Mouse (Mus musculus) hindbrain, embryonic 10.5 days (tissue): ENCODE results near the gene Gm9513. TPM values are rescaled to one million over a fixed set of nuclear protein-coding genes. Genes with fewer than 3 reads are reported as not detected.

Experiments used
- DNase-seq: peaks from one replicate; pipeline ENCODE4 v3.0.0-alpha.2; 2017; ENCODE audit warnings: low spot score
- H3K27ac ChIP-seq: fragments of 300-500 bp; sonication (generic); 2 replicates; pipeline ENCODE4 v1.5.1; 2016; ENCODE audit warnings: mild to moderate bottlenecking, moderate library complexity
- H3K27me3 ChIP-seq: fragments of 300-500 bp; sonication (generic); 2 replicates; pipeline ENCODE4 v1.6.1; 2016; ENCODE audit warnings: mild to moderate bottlenecking; ENCODE audit not compliant: poor library complexity, insufficient read depth, severe bottlenecking
- H3K36me3 ChIP-seq: fragments of 300-500 bp; sonication (generic); 2 replicates; pipeline ENCODE4 v1.6.1; 2016; ENCODE audit warnings: mild to moderate bottlenecking, moderate library complexity
- H3K4me1 ChIP-seq: fragments of 300-500 bp; sonication (generic); replicated peaks from 2 replicates; pipeline ENCODE4 v1.6.1; 2016; ENCODE audit warnings: mild to moderate bottlenecking
- H3K4me3 ChIP-seq: fragments of 300-500 bp; sonication (generic); 2 replicates; pipeline ENCODE4 v1.5.1; 2016; ENCODE audit warnings: mild to moderate bottlenecking, moderate library complexity
- H3K9me3 ChIP-seq: fragments of 300-500 bp; sonication (generic); 2 replicates; pipeline ENCODE4 v1.6.1; 2016; ENCODE audit warnings: mild to moderate bottlenecking, moderate library complexity
- WGBS: fragments of 180-500 bp; shearing (Covaris S2); methylation state at CpG from one replicate; pipeline ENCODE4 v1.1.7; 2016; 5-methylcytosine and 5-hydroxymethylcytosine counted together
- polyA plus RNA-seq: library from polyadenylated mRNA; unstranded; fragments of >200 nt; fragmentation: Nextera tagmentation; extraction: Ambion mirVana; gene quantifications from 2 replicates; pipeline ENCODE4 v1.2.1, GENCODE M21; 2016

Gene Gm9513
- not detected in 2 replicates for polyA plus RNA-seq

DNA sequence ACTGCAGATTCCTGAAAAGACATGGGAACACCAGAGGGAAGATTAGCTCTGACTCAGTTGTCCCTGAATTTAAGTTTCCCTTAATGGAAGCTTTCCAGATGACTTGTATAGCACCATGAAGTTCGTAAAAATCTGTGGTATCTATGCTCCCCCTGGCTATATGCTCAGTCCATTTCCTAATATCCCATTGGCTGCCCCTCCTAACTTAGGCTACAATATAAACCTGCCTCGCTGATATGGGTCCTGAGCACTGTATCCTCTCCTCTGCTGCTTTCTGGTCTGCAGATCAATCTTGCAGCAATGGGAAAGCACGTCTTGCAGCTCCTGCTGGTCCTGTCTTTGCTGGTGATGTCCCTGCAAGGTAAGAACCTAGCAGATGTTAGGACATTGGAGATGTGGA, at the start of gene Gm9513:
Gm9513 (plus strand) TSS at position 301 of the 400 bp plus-strand sequence.
- Histone ChIP-seq H3K27ac (no peak within 1 kb of the TSS), H3K36me3 (no peaks in the 10 kb centered on the region), H3K9me3 (peaks cover 36% of the 10 kb centered on the region), H3K27me3 (no peaks in the 10 kb centered on the region), H3K4me1 (no peaks in the 10 kb centered on the region), H3K4me3 (no peak within 1 kb of the TSS)
- no peak for DNase-seq
- 68% methylated on average over 3 of the region's 3 CpGs for WGBS

DNA sequence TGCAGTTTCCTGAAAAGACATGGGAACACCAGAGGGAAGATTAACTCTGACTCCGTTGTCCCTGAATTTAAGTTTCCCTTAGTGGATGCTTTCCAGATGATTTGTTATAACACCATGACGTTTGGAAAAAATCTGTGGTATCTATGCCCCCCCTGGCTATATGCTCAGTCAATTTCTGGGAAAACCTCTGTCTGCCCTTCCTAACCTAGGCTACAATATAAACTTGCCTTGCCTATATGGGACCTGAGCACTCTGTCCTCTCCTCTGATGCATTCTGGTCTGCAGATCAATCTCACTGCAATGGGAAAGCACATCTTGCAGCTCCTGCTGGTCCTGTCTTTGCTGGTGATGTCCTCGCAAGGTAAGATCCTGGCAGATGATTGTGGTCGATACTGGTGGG, 43.9 kb upstream of the Gm9513 start, which contains the start of gene Gm7257:
Gm7257 (plus strand) TSS at position 301 of the 400 bp plus-strand sequence.
- no peaks in the 10 kb centered on the region for H3K36me3 ChIP-seq
- no peak within 1 kb of the TSS for H3K27ac ChIP-seq
- H3K27me3 ChIP-seq = no peaks in the 10 kb centered on the region
- DNase-seq = no peak
- no peak within 1 kb of the TSS for H3K4me3 ChIP-seq
- no peaks in the 10 kb centered on the region for H3K4me1 ChIP-seq
- WGBS = 79% methylated on average over 4 of the region's 4 CpGs
- peaks cover 47% of the 10 kb centered on the region for H3K9me3 ChIP-seq

- no peaks in the 10 kb centered on the region for H3K36me3 ChIP-seq
- no peak for DNase-seq
- no peaks in the 10 kb centered on the region for H3K4me1 ChIP-seq
- H3K27ac ChIP-seq = no peak overlapping the region
- H3K27me3 ChIP-seq = no peaks in the 10 kb centered on the region
- no peak overlapping the region for H3K4me3 ChIP-seq
- peaks cover 43% of the 10 kb centered on the region for H3K9me3 ChIP-seq
- WGBS = 40% methylated on average over 2 of the region's 2 CpGs
Measured at GRCm38 (mm10) chr9:36435051-36435764, 40.2 kb upstream of the Gm9513 start.

DNA sequence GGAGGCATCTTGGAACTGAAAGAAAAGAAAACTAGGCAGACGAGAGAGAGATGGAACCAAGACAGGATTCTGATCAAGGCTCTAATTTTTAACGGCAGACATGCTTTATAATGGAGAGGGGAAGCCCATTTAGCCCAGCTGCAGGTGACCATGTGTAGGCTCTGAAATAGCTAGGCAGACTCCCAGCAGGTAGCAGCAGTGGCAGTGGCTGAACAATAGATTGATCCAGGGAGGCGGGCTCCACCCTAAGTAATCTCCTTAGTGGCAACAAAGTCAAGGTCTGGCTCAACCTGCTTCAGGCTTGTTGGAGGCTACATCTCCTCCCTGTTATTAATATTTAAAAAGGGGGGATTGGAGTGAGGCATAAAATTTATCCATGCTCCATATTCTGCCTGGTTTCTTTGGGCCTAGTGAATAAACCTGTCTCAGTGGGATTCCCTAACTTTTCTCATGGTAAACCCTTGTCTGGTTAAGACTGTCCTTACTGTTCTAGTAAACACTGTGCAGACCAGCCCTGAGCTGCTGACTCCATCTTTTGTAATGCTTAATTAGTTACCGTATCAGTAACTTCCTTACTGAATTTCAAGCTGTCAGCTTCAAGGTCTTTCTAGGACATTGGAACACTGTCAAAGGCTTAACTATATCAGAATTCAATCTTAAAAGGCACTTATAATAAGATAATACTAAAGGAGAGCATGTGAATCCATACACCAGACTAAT, 19.2 kb downstream of the Gm9513 start:
- no peaks in the 10 kb centered on the region for H3K36me3 ChIP-seq
- H3K9me3 ChIP-seq = peaks cover 36% of the 10 kb centered on the region
- H3K27me3 ChIP-seq = no peaks in the 10 kb centered on the region
- no peak overlapping the region for H3K4me3 ChIP-seq
- 88% methylated on average over 4 of the region's 4 CpGs for WGBS
- H3K27ac ChIP-seq = no peak overlapping the region
- no peak for DNase-seq
- no peaks in the 10 kb centered on the region for H3K4me1 ChIP-seq

DNA sequence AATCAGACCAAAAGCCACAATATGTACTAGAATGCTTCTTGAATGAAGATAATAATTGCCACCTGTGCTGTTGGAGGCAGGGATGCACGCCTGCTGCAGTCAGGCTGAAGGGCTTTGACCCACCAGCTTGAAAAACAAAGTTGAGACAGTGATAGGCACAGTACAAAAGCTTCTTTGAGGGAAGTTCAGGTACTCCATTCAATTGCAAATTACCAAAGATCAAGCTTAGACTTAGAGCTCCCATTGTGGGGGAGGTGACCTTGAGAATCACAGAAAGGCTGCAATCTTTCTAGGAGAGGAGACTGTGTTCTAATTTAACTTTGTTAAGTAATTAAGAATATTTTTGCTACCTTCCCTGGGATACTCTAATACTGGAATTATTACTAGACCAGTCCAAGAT, 20.4 kb downstream of the Gm9513 start:
- Histone ChIP-seq H3K4me1 (no peaks in the 10 kb centered on the region), H3K4me3 (no peak overlapping the region), H3K36me3 (no peaks in the 10 kb centered on the region), H3K9me3 (peaks cover 39% of the 10 kb centered on the region), H3K27ac (no peak overlapping the region), H3K27me3 (no peaks in the 10 kb centered on the region)
- 68% methylated on average over 1 of the region's 1 CpGs for WGBS
- DNase-seq = no peak

DNA sequence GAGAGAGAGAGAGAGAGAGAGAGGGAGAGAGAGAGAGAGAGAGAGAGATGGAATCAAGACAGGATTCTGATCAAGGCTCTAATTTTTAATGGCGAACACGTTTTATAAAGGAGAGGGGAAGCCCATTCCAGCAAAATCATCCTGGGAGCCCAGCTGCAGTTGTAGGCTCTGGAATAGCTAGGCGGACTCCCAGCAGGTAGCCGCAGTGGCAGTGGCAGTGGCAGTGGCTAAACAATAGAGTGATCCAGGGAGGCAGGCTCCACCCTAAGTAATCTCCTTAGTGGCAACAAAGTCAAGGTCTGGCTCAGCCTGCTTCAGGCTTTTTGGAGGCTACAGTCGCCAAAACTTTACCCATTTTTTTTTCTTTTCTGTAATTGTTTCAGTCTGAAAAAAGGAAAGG, 28.8 kb downstream of the Gm9513 start:
- Histone ChIP-seq H3K27me3 (no peaks in the 10 kb centered on the region), H3K27ac (no peak overlapping the region), H3K4me1 (no peaks in the 10 kb centered on the region), H3K36me3 (no peaks in the 10 kb centered on the region), H3K4me3 (no peak overlapping the region), H3K9me3 (peaks cover 69% of the 10 kb centered on the region)
- DNase-seq = no peak
- WGBS = 80% methylated on average over 5 of the region's 5 CpGs

Other genes with a start within 250 kb of the Gm9513 start
- gene Gm7257, start 43.8 kb upstream of the Gm9513 start, polyA plus RNA-seq = not detected in 2 replicates
- not detected in 2 replicates for gene Gm5615, start 66.3 kb downstream of the Gm9513 start, polyA plus RNA-seq
- not detected in 2 replicates for gene Gm17689, start 107.0 kb downstream of the Gm9513 start, polyA plus RNA-seq
- not detected in 2 replicates for gene A630095E13Rik, start 167.7 kb downstream of the Gm9513 start, polyA plus RNA-seq
- not detected in 2 replicates for gene Acrv1, start 217.6 kb downstream of the Gm9513 start, polyA plus RNA-seq